Mouse (Mus musculus): ENCODE measurements around the gene Zfp146. TPM values are rescaled to one million over a fixed set of nuclear protein-coding genes. Genes with fewer than 3 reads are reported as not detected.
A peak's percentile ranks its signal among the peaks of the same experiment; 100 is the strongest.

Gene Zfp146
- polyA plus RNA-seq, 1 experiment from 2014 or later = 6.9 TPM

DNA sequence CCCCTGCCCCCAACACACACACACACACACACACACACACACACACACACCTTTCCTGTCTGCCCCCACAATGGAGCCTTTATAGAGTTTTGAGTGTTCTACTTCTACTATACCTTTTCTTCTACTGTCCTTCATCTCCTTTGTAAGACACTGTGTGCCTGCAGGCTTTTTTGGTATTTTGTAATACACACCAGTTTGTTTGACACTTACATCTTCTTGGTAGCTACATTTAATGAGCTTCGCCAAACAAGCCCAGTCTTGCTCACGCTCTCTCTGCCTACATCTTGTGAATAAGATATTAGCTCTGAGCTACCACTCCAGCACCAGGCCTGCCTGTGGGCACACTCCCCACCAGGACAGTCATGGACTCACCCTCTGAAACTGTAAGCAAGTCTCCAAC is 4.8 kb downstream of the Zfp146 start:
- Histone ChIP-seq H3K4me1 (replicated peaks) (peaks cover 17% of the 10 kb centered on the region), H3K36me3 (peaks cover 57% of the 10 kb centered on the region), H3K4me2 (no peak overlapping the region), H3K27ac (no peak overlapping the region), H3K9ac (no peak overlapping the region), H3K27me3 (no peaks in the 10 kb centered on the region), H3K9me3 (replicated peaks) (peaks cover 9% of the 10 kb centered on the region), H3K4me3 (no peak overlapping the region)
- 97% methylated on average over 2 of the region's 2 CpGs for WGBS
- no peak for ATAC-seq (replicated peaks; ENCODE audit: insufficient number of reproducible peaks, insufficient read depth, low FRiP score, low read depth)

DNA sequence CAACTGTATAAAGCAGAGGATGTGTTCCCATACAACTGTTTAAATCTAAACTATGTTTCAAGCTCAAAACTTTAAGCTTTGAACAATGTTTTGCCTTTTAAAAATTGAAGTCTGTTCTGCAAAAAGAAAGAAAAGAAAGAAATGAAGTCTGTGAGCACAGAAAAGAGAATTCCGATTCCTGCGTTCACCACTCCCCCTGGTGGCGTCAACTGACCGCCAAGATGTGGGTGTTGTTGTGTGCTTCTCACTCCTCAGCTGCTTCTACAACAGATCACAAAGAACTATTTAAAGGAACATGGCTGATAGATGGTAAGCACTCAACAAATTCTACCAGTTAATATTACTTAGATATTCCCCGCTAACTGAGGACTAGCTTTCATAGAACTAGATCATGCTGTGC is 6.4 kb downstream of the Zfp146 start:
- Histone ChIP-seq H3K9me3 (replicated peaks) (peaks cover 15% of the 10 kb centered on the region), H3K27ac (no peak overlapping the region), H3K9ac (no peak overlapping the region), H3K4me2 (no peak overlapping the region), H3K36me3 (peaks cover 73% of the 10 kb centered on the region), H3K27me3 (no peaks in the 10 kb centered on the region), H3K4me1 (replicated peaks) (peaks cover 12% of the 10 kb centered on the region), H3K4me3 (no peak overlapping the region)
- no peak for ATAC-seq (replicated peaks; ENCODE audit: insufficient number of reproducible peaks, insufficient read depth, low FRiP score, low read depth)
- 94% methylated on average over 5 of the region's 5 CpGs for whole genome bisulfite sequencing

DNA sequence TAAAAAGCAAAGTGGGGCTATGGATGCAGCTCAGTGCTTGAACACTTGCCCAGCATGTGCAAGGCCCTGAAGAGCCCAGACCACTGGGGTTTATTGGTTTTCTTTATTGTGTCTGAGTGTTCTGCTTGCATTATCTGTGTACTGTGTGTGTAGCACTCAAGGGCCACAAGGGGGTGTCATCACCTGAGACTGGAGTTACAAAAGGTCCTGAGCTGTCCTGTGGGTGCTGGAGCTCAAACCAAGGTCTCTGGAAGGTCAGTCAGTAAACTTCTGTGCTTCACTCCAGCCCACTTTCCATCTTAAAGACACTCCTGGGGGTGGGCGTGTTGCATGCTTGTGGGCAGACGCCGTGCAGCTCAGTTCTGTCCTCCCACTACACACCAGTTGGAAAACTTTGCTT is 14.0 kb downstream of the Zfp146 start:
- Histone ChIP-seq H3K4me1 (replicated peaks) (no peaks in the 10 kb centered on the region), H3K27ac (no peak overlapping the region), H3K4me2 (no peak overlapping the region), H3K4me3 (no peak overlapping the region), H3K9ac (no peak overlapping the region), H3K9me3 (replicated peaks) (peaks cover 43% of the 10 kb centered on the region), H3K36me3 (peaks cover 72% of the 10 kb centered on the region), H3K27me3 (no peaks in the 10 kb centered on the region)
- 98% methylated on average over 3 of the region's 3 CpGs for WGBS
- ATAC-seq (replicated peaks; ENCODE audit: insufficient number of reproducible peaks, insufficient read depth, low FRiP score, low read depth) = 0 out of 2 replicates have a peak, but pooled peaks have one; percentile 31

DNA sequence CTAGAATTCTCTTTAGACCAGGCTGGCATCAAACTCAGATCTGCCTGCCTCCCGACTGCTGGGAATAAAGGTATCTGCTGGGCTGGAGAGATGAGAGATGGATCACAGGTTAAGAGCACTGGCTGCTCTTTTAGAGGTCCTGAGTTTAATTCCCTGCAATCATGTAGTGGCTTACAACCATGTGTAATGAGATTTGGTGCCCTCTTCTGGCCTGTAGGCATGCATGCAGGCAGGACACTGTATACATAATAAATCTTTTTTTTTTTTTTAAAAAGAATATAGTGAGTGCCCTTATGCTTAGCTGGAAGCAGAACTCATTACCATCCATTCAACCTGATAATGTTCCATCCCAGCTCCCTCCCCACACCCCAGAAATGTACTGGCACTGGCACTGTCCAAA is 15.5 kb downstream of the Zfp146 start:
- 81% methylated on average over 1 of the region's 1 CpGs for WGBS
- H3K36me3 ChIP-seq = peaks cover 73% of the 10 kb centered on the region
- H3K27ac ChIP-seq = no peak overlapping the region
- no peak overlapping the region for H3K4me2 ChIP-seq
- no peaks in the 10 kb centered on the region for H3K4me1 ChIP-seq (replicated peaks)
- H3K9me3 ChIP-seq (replicated peaks) = peaks cover 51% of the 10 kb centered on the region
- no peak for ATAC-seq (replicated peaks; ENCODE audit: insufficient number of reproducible peaks, insufficient read depth, low FRiP score, low read depth)
- no peaks in the 10 kb centered on the region for H3K27me3 ChIP-seq
- H3K9ac ChIP-seq = no peak overlapping the region
- no peak overlapping the region for H3K4me3 ChIP-seq

DNA sequence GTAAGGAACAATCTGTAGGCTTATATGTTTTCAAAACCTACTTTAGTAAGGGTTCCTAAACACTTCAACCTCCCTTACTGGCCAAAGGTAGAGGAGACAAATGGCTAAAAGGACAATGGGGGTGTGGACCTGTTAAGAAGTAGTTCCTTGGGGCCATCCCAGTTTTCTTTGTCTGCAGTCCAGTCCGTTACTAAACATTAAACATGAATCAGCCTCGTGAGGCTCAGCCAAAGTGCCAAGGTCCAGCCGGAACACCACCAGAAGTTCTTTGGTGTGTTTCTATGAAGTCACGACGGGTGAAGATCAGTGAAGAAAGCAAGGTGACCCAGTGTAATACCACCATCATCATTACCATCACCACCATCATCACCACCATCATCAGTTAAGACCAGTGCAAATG is 22.5 kb downstream of the Zfp146 start:
- H3K4me2 ChIP-seq = no peak overlapping the region
- 94% methylated on average over 5 of the region's 5 CpGs for WGBS
- peaks cover 27% of the 10 kb centered on the region for H3K9me3 ChIP-seq (replicated peaks)

DNA sequence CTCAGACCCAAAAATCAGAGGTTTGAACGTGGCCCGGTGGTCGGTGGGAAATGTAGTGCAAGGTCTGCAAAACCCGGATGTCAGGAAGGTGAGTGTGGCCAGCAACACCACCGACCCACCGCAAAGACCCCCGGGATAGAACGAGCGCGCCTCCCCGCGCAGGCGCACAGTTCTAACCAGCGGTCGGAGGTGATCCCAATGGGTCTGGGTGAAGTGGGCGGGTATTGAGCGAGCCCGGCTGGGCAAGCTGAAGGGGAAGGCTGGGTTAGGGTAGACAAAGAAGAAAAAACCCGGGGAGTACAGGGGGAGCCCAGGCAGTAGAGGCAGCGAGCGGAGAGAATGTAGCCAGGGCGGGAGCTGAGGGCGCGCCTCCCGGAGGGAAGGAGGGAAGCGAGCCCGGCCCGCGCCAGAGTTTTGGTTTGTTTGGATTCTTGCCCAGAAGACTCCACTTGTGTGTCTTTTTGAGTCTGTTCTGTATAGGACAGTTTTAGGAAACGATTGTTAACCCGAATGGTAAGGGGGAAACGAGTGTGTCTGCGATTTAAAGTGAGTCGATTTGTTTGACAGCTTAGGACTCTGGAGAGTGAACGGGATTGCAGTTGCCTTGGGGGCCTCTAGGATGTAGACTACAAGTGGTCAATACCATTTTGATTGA is 25.9 kb downstream of the Zfp146 start:
- peak overlapping the region; percentile 70 for H3K4me2 ChIP-seq
- H3K36me3 ChIP-seq = peaks cover 3% of the 10 kb centered on the region
- H3K4me1 ChIP-seq (replicated peaks) = no peaks in the 10 kb centered on the region
- peak; percentile 94 for ATAC-seq (replicated peaks; ENCODE audit: insufficient number of reproducible peaks, insufficient read depth, low FRiP score, low read depth)
- H3K4me3 ChIP-seq = peak overlapping the region; percentile 68
- no peaks in the 10 kb centered on the region for H3K9me3 ChIP-seq (replicated peaks)
- H3K27me3 ChIP-seq = no peaks in the 10 kb centered on the region
- H3K27ac ChIP-seq = peak overlapping the region; percentile 84
- WGBS = 2% methylated on average over 35 of the region's 35 CpGs
- H3K9ac ChIP-seq = peak overlapping the region; percentile 70

More for the DNA sequence above, 22.5 kb downstream of the Zfp146 start:
- Histone ChIP-seq H3K9ac (no peak overlapping the region), H3K27ac (no peak overlapping the region), H3K4me3 (no peak overlapping the region), H3K27me3 (no peaks in the 10 kb centered on the region), H3K4me1 (replicated peaks) (no peaks in the 10 kb centered on the region), H3K36me3 (peaks cover 21% of the 10 kb centered on the region)
- ATAC-seq (replicated peaks; ENCODE audit: insufficient number of reproducible peaks, insufficient read depth, low FRiP score, low read depth) = no peak

DNA sequence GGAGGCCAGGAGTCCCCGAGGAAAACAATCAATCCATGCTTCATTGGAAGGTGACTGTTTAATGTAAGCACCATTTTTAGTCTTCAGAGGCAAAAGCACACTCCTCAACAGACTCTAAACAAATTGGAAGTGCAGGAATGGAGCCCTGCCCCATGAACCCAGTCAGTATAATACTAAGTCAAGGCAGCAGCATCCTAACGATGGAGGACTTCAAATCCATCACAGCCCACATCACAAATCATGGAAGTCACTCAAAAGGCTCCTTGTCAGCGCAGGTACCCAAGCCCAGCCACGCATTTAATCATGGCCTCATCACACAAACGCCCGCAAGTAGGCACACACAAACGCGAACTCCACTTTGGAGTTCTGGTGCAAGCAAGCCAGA is 26.4 kb downstream of the Zfp146 start:
- Histone ChIP-seq H3K4me3 (peak overlapping the region; percentile 68), H3K27me3 (no peaks in the 10 kb centered on the region), H3K27ac (peak overlapping the region; percentile 84), H3K4me2 (peak overlapping the region; percentile 70), H3K4me1 (replicated peaks) (no peaks in the 10 kb centered on the region), H3K9me3 (replicated peaks) (no peaks in the 10 kb centered on the region), H3K9ac (peak overlapping the region; percentile 70), H3K36me3 (peaks cover 3% of the 10 kb centered on the region; the same call in 1 of the 2 replicates)
- 13% methylated on average over 8 of the region's 8 CpGs for WGBS
- ATAC-seq (replicated peaks; ENCODE audit: insufficient number of reproducible peaks, insufficient read depth, low FRiP score, low read depth) = no peak

DNA sequence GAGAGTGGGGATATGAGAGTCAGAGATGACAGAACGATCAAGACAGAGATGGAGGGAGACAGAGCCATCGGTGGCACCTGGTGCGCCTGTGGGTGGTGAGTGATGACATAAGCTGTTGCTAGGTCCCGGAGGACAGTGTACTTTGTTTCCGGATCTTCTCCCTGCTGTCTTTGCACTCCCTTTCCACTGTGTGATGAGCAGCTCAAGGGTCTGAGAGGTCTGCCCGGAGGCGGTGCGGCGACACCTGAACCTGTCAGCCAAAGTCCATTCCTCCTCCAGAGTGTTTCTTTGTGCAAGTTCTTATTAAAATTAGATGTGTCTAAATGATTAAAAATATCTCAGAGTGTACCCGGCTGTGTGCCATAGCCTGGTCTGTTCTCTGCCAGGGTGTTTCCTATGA is 32.7 kb downstream of the Zfp146 start:
- no peaks in the 10 kb centered on the region; the same call in 1 of the 2 replicates for H3K9me3 ChIP-seq (replicated peaks)
- H3K4me2 ChIP-seq = no peak overlapping the region
- no peak overlapping the region for H3K4me3 ChIP-seq
- ATAC-seq (replicated peaks; ENCODE audit: insufficient number of reproducible peaks, insufficient read depth, low FRiP score, low read depth) = no peak
- no peak overlapping the region for H3K27ac ChIP-seq
- WGBS = 82% methylated on average over 10 of the region's 10 CpGs
- no peaks in the 10 kb centered on the region for H3K27me3 ChIP-seq
- H3K36me3 ChIP-seq = peaks cover 61% of the 10 kb centered on the region
- H3K4me1 ChIP-seq (replicated peaks) = no peaks in the 10 kb centered on the region
- no peak overlapping the region for H3K9ac ChIP-seq

DNA sequence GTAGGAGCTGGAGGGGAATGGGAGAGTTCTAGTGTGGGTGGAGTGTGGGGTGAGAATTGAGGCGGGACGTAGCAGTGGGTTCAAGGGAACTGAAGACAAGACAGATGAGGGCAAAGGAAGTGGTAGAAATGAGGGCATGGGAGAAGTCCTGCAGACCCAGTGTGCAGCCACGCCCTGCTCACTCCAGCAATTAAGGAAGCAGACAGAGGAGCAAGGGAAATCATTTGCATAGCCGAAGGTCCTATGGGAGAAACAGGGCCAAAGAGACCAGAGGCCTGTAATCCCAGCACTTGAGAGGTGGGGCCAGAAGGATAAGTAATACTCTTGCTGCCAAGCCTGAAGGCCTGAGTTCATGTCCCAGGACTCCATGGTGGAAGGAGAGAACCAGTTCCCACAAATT is 37.2 kb downstream of the Zfp146 start:
- Histone ChIP-seq H3K9me3 (replicated peaks) (no peaks in the 10 kb centered on the region; the same call in 1 of the 2 replicates), H3K9ac (no peak overlapping the region), H3K4me2 (no peak overlapping the region), H3K4me3 (no peak overlapping the region), H3K27me3 (no peaks in the 10 kb centered on the region), H3K36me3 (peaks cover 89% of the 10 kb centered on the region), H3K27ac (no peak overlapping the region), H3K4me1 (replicated peaks) (no peaks in the 10 kb centered on the region)
- ATAC-seq (replicated peaks; ENCODE audit: insufficient number of reproducible peaks, insufficient read depth, low FRiP score, low read depth) = no peak
- 90% methylated on average over 4 of the region's 4 CpGs for WGBS

DNA sequence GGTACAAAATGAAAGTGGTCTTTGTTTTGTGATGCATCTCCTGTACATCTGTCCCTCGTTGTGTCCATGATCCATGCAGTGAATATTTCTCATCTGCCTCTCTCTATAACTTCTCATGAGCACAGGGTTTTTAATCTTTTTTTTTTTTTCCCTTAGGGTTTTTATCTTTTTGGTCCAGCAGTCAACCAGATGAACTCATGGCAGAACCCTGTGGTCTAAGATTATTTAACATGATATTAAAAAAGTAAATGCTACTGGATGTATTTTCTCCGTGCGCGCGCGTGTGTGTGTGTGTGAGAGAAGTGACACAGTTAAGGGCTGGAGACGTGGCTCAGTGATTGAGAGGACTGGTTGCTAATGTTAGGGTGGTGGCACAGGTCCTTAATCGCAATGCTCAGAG is 39.6 kb downstream of the Zfp146 start:
- WGBS = 96% methylated on average over 8 of the region's 8 CpGs
- H3K27me3 ChIP-seq = no peaks in the 10 kb centered on the region
- H3K9me3 ChIP-seq (replicated peaks) = no peaks in the 10 kb centered on the region; the same call in 1 of the 2 replicates
- no peak overlapping the region for H3K27ac ChIP-seq
- H3K4me1 ChIP-seq (replicated peaks) = no peaks in the 10 kb centered on the region
- no peak overlapping the region for H3K9ac ChIP-seq
- no peak overlapping the region for H3K4me3 ChIP-seq
- no peak overlapping the region for H3K4me2 ChIP-seq
- peaks cover 88% of the 10 kb centered on the region for H3K36me3 ChIP-seq
- no peak for ATAC-seq (replicated peaks; ENCODE audit: insufficient number of reproducible peaks, insufficient read depth, low FRiP score, low read depth)

DNA sequence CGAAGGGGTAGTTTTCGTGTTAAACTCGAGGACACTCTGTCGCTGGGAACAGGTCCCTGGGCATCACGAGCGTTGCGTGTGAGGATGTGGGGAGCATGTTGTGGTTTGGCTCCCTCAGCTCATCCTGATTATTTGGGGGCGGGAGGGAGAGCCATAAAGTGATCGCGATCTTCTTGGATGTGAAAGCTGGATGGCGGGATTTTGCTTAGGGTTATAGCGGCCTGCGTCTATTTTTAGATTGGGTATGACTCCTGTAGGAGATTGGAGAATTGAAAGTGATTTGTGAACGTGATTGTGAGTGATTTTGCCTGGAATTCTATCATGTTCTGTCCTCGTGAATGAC is 47.4 kb downstream of the Zfp146 start:
- Histone ChIP-seq H3K4me2 (peak overlapping the region; percentile 92), H3K9ac (peak overlapping the region; percentile 83), H3K27me3 (no peaks in the 10 kb centered on the region), H3K36me3 (peaks cover 17% of the 10 kb centered on the region), H3K9me3 (replicated peaks) (no peaks in the 10 kb centered on the region), H3K4me3 (peak overlapping the region; percentile 93), H3K4me1 (replicated peaks) (peaks cover 3% of the 10 kb centered on the region; the same call in 1 of the 2 replicates), H3K27ac (peak overlapping the region; percentile 91)
- 4% methylated on average over 15 of the region's 15 CpGs for WGBS
- ATAC-seq (replicated peaks; ENCODE audit: insufficient number of reproducible peaks, insufficient read depth, low FRiP score, low read depth) = no peak; the same call in 1 of the 2 replicates

Measured in heart, embryonic 15.5 days (tissue).